Mouse (Mus musculus) CH12.LX (cell line): ENCODE results near the gene Gper1. TPM values are rescaled to one million over a fixed set of nuclear protein-coding genes. Genes with fewer than 3 reads are reported as not detected.
"Not testable (repeated sequence)": the region's sequence is repeated elsewhere in the genome, so short reads cannot be mapped to it uniquely, and the experiment has no call there.

Source experiments
- DNase-seq: peaks from one replicate; pipeline ENCODE4 v3.0.0-alpha.2; 2013; ENCODE audit errors: extremely low read depth
- H3K27ac ChIP-seq: 2 replicates; pipeline ENCODE4 v1.5.1; 2012; ENCODE audit warnings: low read depth, mild to moderate bottlenecking, control low read depth, moderate library complexity; ENCODE audit not compliant: insufficient read depth
- H3K27me3 ChIP-seq: replicated peaks from 2 replicates; pipeline ENCODE3; 2012; ENCODE audit warnings: inconsistent platforms
- H3K36me3 ChIP-seq, 2 experiments: replicated peaks in 1 of 2; 2 replicates each; pipeline versions ENCODE3 to v1.6.1; 2012; ENCODE audit warnings: inconsistent platforms in 1 of 2, low read length in 1 of 2, mild to moderate bottlenecking in 1 of 2, mixed read lengths in 1 of 2, moderate library complexity in 1 of 2; ENCODE audit not compliant: control insufficient read depth in 1 of 2, insufficient read depth in 1 of 2
- H3K4me1 ChIP-seq, 2 experiments: 2 replicates each; pipeline ENCODE4 v1.6.1; 2012; ENCODE audit warnings: inconsistent platforms in 1 of 2, moderate library complexity in 1 of 2; ENCODE audit not compliant: insufficient read depth in 2 of 2, control insufficient read depth in 1 of 2
- H3K4me2 ChIP-seq: 2 replicates; pipeline ENCODE4 v1.6.1; 2012; ENCODE audit warnings: low read depth, mild to moderate bottlenecking, control low read depth; ENCODE audit not compliant: poor library complexity, insufficient read depth, severe bottlenecking
- H3K4me3 ChIP-seq, 3 experiments: fragments of 150-350 bp in 1 of 3; sonication (generic) in 1 of 3; replicated peaks in 1 of 3; 2 replicates each; pipeline versions ENCODE3 to v1.5.1; 2011 to 2012; ENCODE audit warnings: low read depth in 2 of 3, low read length in 2 of 3, mild to moderate bottlenecking in 2 of 3, moderate library complexity in 2 of 3, control low read depth in 1 of 3, improper control_type of control experiment in 1 of 3, inconsistent platforms in 1 of 3, mixed read lengths in 1 of 3; ENCODE audit not compliant: poor library complexity in 1 of 3
- H3K79me2 ChIP-seq: replicated peaks from 2 replicates; pipeline ENCODE4 v1.6.1; 2012; ENCODE audit warnings: mild to moderate bottlenecking, moderate library complexity; ENCODE audit not compliant: control insufficient read depth, poor library complexity, insufficient read depth, severe bottlenecking; ENCODE audit errors: extremely low read depth
- H3K9ac ChIP-seq: 2 replicates; pipeline ENCODE4 v1.6.1; 2012; ENCODE audit warnings: low read depth, mild to moderate bottlenecking, control low read depth, moderate library complexity; ENCODE audit not compliant: insufficient read depth
- H3K9me3 ChIP-seq: replicated peaks from 2 replicates; pipeline ENCODE3; 2012; ENCODE audit warnings: low read length, inconsistent platforms, mixed read lengths
- CHD1 ChIP-seq: IDR thresholded peaks from 2 replicates; pipeline ENCODE4 v1.6.1; 2012; ENCODE audit warnings: low read depth, low read length, improper control_type of control experiment, inconsistent platforms
- CHD2 ChIP-seq: IDR thresholded peaks from 2 replicates; pipeline ENCODE4 v1.6.1; 2011; ENCODE audit warnings: low read length, improper control_type of control experiment
- ETS1 ChIP-seq: conservative IDR thresholded peaks from 2 replicates; pipeline ENCODE4 v1.6.1; 2012; ENCODE audit warnings: low read depth, mild to moderate bottlenecking, inconsistent platforms, low read length, improper control_type of control experiment, moderate library complexity
- GABPA ChIP-seq: IDR thresholded peaks from 2 replicates; pipeline ENCODE4 v1.6.1; 2012; ENCODE audit warnings: low read depth, low read length, improper control_type of control experiment, inconsistent platforms; ENCODE audit not compliant: insufficient replicate concordance
- IRF4 ChIP-seq: IDR thresholded peaks from 2 replicates; pipeline ENCODE4 v1.6.1; 2014; ENCODE audit warnings: low read depth, mild to moderate bottlenecking, inconsistent platforms, low read length, improper control_type of control experiment
- JUN ChIP-seq: IDR thresholded peaks from 2 replicates; pipeline ENCODE4 v1.6.1; 2011; ENCODE audit warnings: low read depth, mild to moderate bottlenecking, low read length, improper control_type of control experiment, moderate library complexity; ENCODE audit not compliant: insufficient read depth
- MAFK ChIP-seq: IDR thresholded peaks from 2 replicates; pipeline ENCODE4 v1.6.1; 2011; ENCODE audit warnings: low read length, improper control_type of control experiment; ENCODE audit not compliant: insufficient replicate concordance
- MYC ChIP-seq: IDR thresholded peaks from 2 replicates; pipeline ENCODE4 v1.6.1; 2011; ENCODE audit warnings: low read depth, mild to moderate bottlenecking, improper control_type of control experiment, low read length
- NELFE ChIP-seq: IDR thresholded peaks from 2 replicates; pipeline ENCODE4 v1.6.1; 2011; ENCODE audit warnings: low read depth, low read length, improper control_type of control experiment
- POLR2A ChIP-seq: IDR thresholded peaks from 2 replicates; pipeline ENCODE4 v1.6.1; 2011; ENCODE audit warnings: low read depth, mild to moderate bottlenecking, improper control_type of control experiment, low read length
- POLR2AphosphoS2 ChIP-seq: IDR thresholded peaks from 2 replicates; pipeline ENCODE4 v1.6.1; 2011; ENCODE audit warnings: low read depth, low read length, improper control_type of control experiment
- SIN3A ChIP-seq: IDR thresholded peaks from 2 replicates; pipeline ENCODE4 v1.6.1; 2012; ENCODE audit warnings: low read length, improper control_type of control experiment, inconsistent platforms
- USF1 ChIP-seq: IDR thresholded peaks from 2 replicates; pipeline ENCODE4 v1.6.1; 2014; ENCODE audit warnings: low read depth, mild to moderate bottlenecking, inconsistent platforms, low read length, improper control_type of control experiment
- ZC3H11A ChIP-seq: IDR thresholded peaks from 2 replicates; pipeline ENCODE4 v1.6.1; 2012; ENCODE audit warnings: low read depth, mild to moderate bottlenecking, inconsistent platforms, low read length, improper control_type of control experiment
- ZNF384 ChIP-seq: IDR thresholded peaks from 2 replicates; pipeline ENCODE4 v1.6.1; 2012; ENCODE audit warnings: low read depth, low read length, improper control_type of control experiment, inconsistent platforms
- dilution Hi-C: fragments of 300-500 bp; cut with MboI; formaldehyde crosslinking; loops from 2 replicates; pipeline ENCODE4 v1.14.3; 2020; ENCODE audit warnings: low sequenced_read_pairs; ENCODE audit not compliant: extremely low pct_unique_long_range_greater_than_20kb, extremely low pct_ligation_motif_present
- in situ Hi-C: fragments of 300-500 bp; cut with MboI; formaldehyde crosslinking; loops from 3 replicates; pipeline ENCODE4 v1.14.3; 2019; ENCODE audit warnings: low sequenced_read_pairs, low pct_ligation_motif_present, low pct_unique_long_range_greater_than_20kb, mixed read lengths
- polyA plus RNA-seq: library from polyadenylated mRNA; unstranded; fragments of >175 nt; gene quantifications from 2 replicates; pipeline ENCODE4 v1.2.1, GENCODE M21; 2012; ENCODE audit warnings: low read depth; ENCODE audit not compliant: insufficient read length
- total RNA-seq, 2 experiments: library from RNA; depleted of rRNA; stranded (reverse); fragments of 300-350 nt in 1 of 2; fragments of >200 nt in 1 of 2; gene quantifications; 2 replicates each; pipeline ENCODE4 v1.2.3; 2012 to 2014

Gene Gper1
- total and polyA plus RNA-seq, 3 experiments, result 0.13 TPM; not detected in 2

GRCm38 (mm10) chr5:139389676-139390061 lies 33.3 kb upstream of the Gper1 start:
- in situ Hi-C loops, result no loop called here
- DNase-seq, result no peak
- TF ChIP-seq CHD1 (no peak), GABPA (no peak), MYC (no peak), POLR2A (no peak), USF1 (no peak)
- TF ChIP-seq, all 38 proteins: peak for 0
- Histone ChIP-seq H3K27ac (no peak overlapping the region), H3K27me3 (no peaks in the 10 kb centered on the region), H3K79me2 (no peaks in the 10 kb centered on the region), H3K4me3 (no peak overlapping the region), H3K4me1 (peaks cover 7 to 41% of the 10 kb centered on the region in 2 experiments; a peak in 3 of 4 replicates), H3K9ac (no peak overlapping the region), H3K36me3 (peaks cover 0 to 64% of the 10 kb centered on the region in 2 experiments), H3K4me2 (no peak overlapping the region), H3K9me3 (no peaks in the 10 kb centered on the region)
- dilution Hi-C loops, result no loop called here

GRCm38 (mm10) chr5:139390324-139391119 lies 32.4 kb upstream of the Gper1 start:
- H3K4me3 ChIP-seq, H3K9ac ChIP-seq, H3K79me2 ChIP-seq, in situ Hi-C loops, H3K4me2 ChIP-seq, DNase-seq, dilution Hi-C loops, H3K9me3 ChIP-seq, H3K27me3 ChIP-seq, H3K27ac ChIP-seq: not testable (repeated sequence)
- Histone ChIP-seq H3K36me3 (peaks cover 0 to 57% of the 10 kb centered on the region in 2 experiments), H3K4me1 (peaks cover 9 to 44% of the 10 kb centered on the region in 2 experiments; a peak in 3 of 4 replicates)

DNA sequence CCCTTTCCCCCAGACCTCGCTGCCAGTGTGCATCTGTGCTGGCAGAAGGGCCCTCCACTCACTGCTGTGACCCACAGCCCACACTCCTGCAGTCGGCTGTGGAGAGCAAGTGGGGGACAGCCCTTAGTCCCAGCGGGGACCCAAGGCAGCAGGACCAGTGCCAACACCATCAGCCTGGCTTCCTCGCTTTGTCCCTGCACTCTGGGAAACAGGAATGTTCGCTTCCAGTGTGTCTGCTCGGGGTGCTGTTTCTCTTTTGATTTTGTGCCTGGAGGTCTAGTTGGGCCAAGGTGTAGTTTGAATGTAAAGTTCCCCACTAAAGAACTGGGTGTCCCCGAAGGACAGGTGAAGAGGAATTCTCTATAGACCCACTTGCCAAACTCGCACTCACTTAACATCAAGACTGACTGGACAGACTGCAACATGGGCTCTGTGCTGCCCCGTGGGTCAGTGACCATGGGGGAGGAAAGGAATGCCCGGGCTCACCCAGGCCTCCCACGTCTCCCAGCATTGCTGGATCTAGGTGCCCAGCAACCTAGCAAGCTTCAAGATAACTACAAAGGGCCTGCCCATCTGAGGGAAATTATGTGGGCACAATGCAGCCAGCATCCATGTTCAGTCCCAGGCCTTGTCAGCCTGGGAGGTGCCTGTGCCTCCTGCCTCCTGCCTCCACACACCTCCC lies 31.5 kb upstream of the Gper1 start:
- in situ Hi-C loops (no loop called here), dilution Hi-C loops (no loop called here)
- Histone ChIP-seq H3K9me3 (no peaks in the 10 kb centered on the region), H3K4me2 (no peak overlapping the region), H3K4me1 (peaks cover 10 to 53% of the 10 kb centered on the region in 2 experiments; a peak in 3 of 4 replicates), H3K36me3 (peaks cover 0 to 48% of the 10 kb centered on the region in 2 experiments), H3K79me2 (no peaks in the 10 kb centered on the region), H3K27ac (no peak overlapping the region), H3K9ac (no peak overlapping the region), H3K27me3 (no peaks in the 10 kb centered on the region), H3K4me3 (no peak overlapping the region)
- TF ChIP-seq MYC (no peak), NELFE (no peak), MAFK (no peak), ETS1 (no peak), ZNF384 (no peak), CHD2 (no peak), IRF4 (no peak), POLR2AphosphoS2 (no peak), SIN3A (no peak), ZC3H11A (no peak), JUN (no peak)
- no peak for DNase-seq
